Mouse (Mus musculus): Measurements from ENCODE around the gene Ankrd10. TPM values are rescaled to one million over a fixed set of nuclear protein-coding genes. Genes with fewer than 3 reads are reported as not detected.
"Not testable (repeated sequence)": the region's sequence is repeated elsewhere in the genome, so short reads cannot be mapped to it uniquely, and the experiment has no call there.

The Ankrd10 gene
- polyA plus RNA-seq, 1 experiment, result 66.0 TPM

GRCm38 (mm10) chr8:11614126-11614835 is 21.3 kb downstream of the Ankrd10 start:
- no peak for DNase-seq (ENCODE audit: low read depth)

DNA sequence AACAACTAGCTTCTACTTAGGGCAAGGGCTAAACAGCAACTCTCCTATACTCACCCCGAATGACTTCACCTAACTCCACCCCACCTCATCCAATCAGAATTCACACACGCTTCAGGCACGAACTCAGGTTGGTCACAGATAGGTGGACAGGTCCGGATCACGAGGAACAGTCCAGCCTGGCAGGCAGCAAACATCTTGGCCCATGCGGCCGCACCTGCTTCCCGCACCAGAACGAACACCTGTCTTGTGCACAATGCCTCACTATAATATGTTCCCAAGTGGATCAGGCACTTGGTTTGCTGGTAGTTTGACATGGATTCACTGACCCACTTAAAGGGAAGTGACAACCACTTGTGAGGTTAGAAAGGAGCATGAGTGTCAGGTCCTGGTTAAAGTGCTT is 26.7 kb downstream of the Ankrd10 start:
- no peak for DNase-seq (ENCODE audit: low read depth)

- no peak for DNase-seq (ENCODE audit: low read depth)
These were observed 33.4 kb downstream of the Ankrd10 start for GRCm38 (mm10) chr8:11602006-11602680.

DNA sequence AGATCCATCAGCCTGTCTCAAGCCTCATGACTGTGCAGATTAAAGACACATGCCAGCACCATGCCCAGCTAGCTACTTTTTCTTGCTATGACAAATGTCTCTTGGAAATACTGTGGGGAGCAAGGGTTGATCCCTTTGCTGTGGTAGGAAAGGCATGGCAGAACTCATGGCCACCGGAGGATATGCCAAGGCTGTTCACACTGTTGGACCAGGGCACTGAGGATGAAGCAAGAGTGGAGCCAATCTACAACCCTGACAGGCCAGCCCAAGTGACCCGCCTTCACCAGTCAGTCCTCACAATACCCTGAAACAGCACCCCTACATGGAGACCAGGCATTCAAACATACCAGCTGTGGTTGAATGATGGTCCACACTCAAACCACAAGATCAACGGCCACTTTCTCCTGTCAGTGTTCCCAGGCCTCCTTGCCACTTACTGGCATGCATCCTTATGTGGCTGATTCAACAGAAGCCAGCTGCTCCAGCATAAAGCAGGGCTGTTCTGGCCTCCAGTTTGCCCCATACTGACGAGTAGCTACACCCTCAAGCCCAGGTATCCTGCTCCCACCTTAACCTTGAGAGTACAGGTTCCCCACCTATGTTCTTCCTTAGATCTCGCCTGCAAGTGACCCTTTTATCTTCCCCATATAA is 35.1 kb downstream of the Ankrd10 start:
- DNase-seq (ENCODE audit: low read depth), result no peak

DNA sequence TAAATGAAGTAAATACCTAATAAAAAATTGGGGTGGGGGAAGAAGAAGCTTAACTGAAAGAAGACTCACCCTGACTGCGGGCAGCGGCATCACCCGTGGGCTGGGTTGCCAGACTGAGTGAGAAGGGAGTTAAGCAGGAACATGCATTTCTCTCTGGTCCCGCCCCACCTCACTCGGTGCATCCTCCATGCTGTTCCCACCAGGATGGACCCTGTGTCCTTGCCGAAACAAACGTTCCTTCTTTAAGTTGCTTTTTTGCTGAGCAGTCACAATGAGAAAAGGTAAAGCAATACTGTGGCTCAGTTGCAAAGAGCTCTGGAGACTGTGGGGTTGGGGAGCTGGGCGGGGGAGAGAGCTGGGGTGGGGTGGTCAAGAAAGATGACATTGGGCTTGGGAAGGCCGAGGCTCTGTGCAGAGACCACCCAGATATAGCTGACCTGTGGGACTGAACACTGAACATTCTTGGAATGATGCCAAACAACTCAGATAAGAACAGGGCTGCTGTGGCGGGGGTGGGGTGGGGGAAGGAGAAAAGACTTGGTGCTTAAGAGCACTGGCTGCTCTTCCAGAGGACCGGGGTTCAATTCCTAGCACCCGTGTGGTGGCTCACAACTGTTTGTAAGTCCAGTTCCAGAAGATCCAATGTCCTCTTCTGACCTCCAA is 42.2 kb downstream of the Ankrd10 start:
- no peak for DNase-seq (ENCODE audit: low read depth)

DNA sequence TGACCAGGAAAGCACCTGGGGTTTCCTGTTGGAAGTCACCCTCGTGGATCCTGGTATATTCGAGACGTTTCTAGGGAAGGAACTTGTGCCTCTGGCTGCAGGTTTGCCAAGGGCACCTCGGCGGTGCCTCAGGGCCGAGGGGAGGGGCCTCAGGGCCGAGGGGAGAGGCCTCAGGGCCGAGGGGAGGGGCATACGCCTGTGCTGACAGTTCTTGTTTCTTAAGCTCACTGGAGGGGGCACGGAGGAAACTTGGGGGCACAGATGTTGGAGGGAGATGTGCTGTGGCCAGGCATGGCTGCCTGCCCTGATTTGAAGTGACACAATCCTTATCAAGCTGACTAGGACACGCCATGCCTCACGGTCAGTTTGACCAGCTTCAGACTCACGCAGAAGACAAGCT is 43.3 kb downstream of the Ankrd10 start:
- DNase-seq (ENCODE audit: low read depth), result no peak

- DNase-seq (ENCODE audit: low read depth), result no peak
These were observed 43.7 kb downstream of the Ankrd10 start for GRCm38 (mm10) chr8:11591837-11592236.

DNA sequence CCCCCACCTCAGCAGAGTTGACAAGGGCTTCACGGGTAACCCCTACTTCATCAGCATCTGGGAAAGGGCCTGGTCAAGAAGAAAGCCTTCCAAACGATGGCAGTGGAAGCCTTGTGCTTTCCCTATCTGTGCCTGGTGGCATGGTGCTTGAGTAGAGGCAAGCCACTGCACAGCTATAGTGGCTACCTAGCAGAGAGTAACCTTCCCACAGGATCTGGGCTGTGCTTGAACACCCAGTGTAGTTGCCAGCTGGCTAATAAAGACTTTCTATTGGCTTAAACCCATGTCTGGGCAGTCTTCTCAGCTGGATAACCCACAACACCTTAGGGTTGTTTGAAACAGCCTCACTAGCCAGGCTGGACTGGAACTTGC is 49.2 kb downstream of the Ankrd10 start:
- no peak for DNase-seq (ENCODE audit: low read depth)

- no peak for DNase-seq (ENCODE audit: low read depth)
These were observed 49.8 kb downstream of the Ankrd10 start for GRCm38 (mm10) chr8:11585513-11586373.

- DNase-seq (ENCODE audit: low read depth), result no peak
These were observed 59.8 kb downstream of the Ankrd10 start for GRCm38 (mm10) chr8:11575604-11576384.

DNA sequence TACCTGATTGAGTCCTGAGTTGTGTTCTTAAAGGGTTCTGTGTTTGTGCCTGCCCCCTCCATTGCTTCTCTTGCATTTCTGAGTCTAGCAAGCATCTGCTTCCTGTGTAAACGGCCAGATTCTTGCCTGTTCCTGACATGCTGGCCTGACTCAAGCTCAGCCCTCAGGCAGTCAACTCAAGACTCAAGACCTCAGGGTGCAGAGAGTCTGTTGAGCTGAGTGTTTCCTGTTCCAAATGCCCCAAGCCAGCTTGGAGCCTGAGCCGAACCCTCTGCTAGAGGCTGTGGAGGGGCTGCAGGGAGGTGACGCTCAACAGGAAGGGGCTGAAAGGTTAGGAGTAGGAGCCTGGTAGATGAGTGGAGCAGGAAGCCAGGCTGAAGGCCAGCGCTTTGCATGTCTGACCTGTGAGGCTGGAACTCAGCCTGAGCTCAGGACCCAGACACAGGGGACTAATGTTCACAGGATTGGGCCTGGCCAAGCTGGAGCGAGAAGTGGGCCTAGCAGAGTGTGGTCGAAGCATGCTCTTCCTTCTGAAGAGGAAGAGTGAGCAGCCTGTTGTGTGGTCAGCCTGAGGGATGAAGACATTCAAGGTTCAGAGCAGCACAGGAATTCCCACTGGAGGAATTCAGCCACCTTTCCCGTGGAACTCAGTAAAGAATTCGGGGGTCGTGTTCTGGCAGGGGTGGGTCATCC is 60.5 kb downstream of the Ankrd10 start:
- DNase-seq (ENCODE audit: low read depth), result no peak

- DNase-seq (ENCODE audit: low read depth), result no peak
These were observed 63.1 kb downstream of the Ankrd10 start for GRCm38 (mm10) chr8:11572428-11572827.

DNA sequence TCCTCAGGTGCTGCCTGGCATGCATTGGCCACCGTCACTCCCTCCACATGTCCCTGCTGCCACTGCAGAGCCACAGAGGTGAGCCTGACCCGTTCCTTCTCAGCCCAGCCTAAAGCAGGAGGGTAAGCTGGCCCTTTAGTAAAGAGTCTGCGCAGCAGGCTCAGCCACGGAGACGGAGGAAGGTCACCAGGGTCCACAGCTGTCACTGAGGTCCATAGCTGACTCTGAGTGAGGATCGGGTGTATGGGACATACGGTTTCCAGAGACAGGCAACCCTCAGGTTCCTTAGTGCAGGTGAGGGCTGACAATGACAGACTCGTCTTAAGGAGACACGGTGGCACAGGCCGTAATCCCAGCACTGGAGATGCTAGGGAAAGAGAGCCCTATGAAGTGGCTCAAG is 63.6 kb downstream of the Ankrd10 start:
- no peak for DNase-seq (ENCODE audit: low read depth)

DNA sequence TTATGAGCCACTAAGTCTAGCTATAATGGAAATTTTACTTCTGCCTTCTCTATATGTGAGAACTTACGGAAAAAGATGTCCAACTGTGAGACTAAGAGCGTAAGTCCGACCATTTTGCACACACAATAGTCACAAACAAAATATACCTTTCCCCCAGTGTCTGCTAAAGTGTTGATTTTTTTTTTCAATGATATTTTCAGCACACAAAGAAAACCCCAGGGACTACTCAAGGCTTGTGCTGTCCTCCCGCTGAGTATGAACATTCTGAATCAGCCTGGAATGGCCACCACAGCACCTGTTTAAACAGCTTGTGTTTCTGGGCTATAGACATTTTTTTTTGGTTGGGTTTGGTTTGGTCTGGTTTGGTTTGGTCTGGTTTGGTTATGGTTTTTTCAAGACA is 64.8 kb downstream of the Ankrd10 start:
- no peak for DNase-seq (ENCODE audit: low read depth)

GRCm38 (mm10) chr8:11569260-11570097 is 66.1 kb downstream of the Ankrd10 start:
- DNase-seq (ENCODE audit: low read depth), result no peak

GRCm38 (mm10) chr8:11568193-11568592 is 67.4 kb downstream of the Ankrd10 start:
- DNase-seq (ENCODE audit: low read depth), result not testable (repeated sequence)

DNA sequence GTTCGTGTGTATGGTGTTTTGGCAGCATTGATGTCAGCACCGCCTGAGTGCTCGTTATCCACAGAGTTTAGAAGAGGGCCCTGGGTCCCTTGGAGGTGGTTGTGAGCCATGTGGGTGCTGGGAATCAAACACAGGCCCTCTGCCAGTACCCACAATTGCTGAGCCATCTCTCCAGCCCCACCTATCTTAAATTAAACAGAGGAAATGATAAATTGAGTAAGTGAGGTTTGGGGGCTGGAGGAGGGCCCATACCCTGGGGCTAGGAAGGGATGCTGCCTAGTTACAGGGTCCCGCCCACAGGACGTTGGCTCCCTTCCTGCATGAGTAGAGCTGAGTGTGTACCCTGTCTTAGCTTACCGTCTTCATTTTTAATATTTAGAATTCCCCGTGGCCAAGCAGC is 70.8 kb downstream of the Ankrd10 start:
- no peak for DNase-seq (ENCODE audit: low read depth)

DNA sequence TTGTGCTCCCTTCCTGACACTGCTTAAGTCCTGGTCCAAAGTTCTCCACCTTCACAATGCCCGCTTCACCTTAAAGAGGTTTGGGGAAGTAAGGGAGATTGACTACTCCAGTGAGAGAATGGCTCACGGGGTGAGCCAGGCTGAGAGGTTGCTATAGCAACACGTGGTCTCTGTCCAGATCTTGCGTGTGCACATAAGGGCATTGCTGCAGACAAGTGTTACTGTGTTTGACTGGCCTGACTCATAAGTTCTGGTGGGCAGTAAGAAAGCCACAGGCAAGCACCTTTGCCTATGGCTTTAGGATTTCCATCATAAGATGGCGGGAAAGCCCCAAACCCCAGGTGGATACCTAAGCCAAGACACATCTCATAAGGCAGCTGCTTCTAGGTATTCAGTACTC is 71.3 kb downstream of the Ankrd10 start:
- DNase-seq (ENCODE audit: low read depth), result no peak

Measured in gonadal fat pad, adult 2 months (tissue).